ENCODE assay signal across 10 mouse cellular contexts in the genomic region with DNA sequence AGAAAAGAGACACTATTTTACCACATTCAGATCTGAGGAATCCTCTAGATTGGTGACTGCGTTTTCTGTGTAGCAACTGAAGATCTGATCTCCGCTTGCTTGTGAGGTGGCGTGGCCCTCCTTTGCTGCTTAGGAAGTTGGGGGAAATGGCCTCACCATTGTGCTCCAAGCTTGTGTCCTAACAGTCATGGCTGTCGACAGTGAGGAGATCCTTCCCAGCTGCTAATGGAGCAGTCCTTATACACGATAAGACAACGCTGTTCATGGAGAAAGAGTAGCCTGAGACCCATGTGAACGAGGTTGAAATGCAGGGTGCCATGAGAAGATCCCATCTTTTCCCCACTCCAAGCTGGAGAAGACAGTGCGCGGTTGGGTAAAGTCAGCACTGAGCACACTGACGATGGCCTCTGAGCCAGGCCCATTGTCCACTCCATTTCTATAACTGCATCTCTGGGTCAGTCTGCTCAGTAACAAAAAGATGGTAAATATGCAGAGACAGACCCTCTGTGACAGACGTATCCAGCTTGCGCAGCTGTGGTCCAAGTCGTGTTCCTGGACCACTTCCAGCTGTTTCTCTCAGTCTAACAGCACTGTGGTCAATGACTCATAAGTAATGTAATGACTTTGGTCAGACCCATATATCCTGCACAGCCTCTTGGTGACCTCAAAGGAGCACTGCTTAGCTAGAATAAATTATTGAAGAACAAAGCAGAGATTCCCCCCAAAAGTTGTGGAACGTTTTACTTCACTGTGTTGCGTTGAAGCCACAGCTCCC. TPM values are rescaled to one million over a fixed set of nuclear protein-coding genes. Genes with fewer than 3 reads are reported as not detected.
DNase-seq lines count a peak whose midpoint lies in the region; ATAC-seq and TF ChIP-seq lines count a peak whose summit lies in the region.
"Had no signal": no experiment of that assay in that cellular context is flagged by ENCODE, and none has a peak within 500 bp of the region (broad histone marks: within the 10 kb centered on the region; RNA-seq: fewer than 3 reads in every experiment).

No protein-coding gene starts in this region.

- H3K4me1 ChIP-seq in limb, embryonic 14.5 days (ENCODE audit: control insufficient read depth, insufficient read depth, low read length), result no peaks in the 10 kb centered on the region
- no peaks in the 10 kb centered on the region for H3K4me1 ChIP-seq in limb, embryonic 10.5 days
- H3K4me1 ChIP-seq in embryonic facial prominence, embryonic 15.5 days, result no peaks in the 10 kb centered on the region
- peaks cover 4% of the 10 kb centered on the region for H3K4me1 ChIP-seq in intestine, embryonic 15.5 days (replicated peaks)
- peaks cover 7% of the 10 kb centered on the region; the same call in 1 of the 2 replicates for H3K4me1 ChIP-seq in forebrain, embryonic 12.5 days

- TF ChIP-seq POLR2A in limb, embryonic 14.5 days (IDR thresholded peaks at IDR 0.05; ENCODE audit: borderline replicate concordance, extremely low read depth, insufficient read depth, insufficient read length), result no peak

- no peak overlapping the region for H3K9ac ChIP-seq in limb, embryonic 14.5 days (ENCODE audit: low read depth, low read length, severe bottlenecking)
- H3K9ac ChIP-seq in embryonic facial prominence, embryonic 15.5 days, result no peak overlapping the region
- H3K9ac ChIP-seq in intestine, embryonic 15.5 days, result no peak overlapping the region
- no peak overlapping the region for H3K9ac ChIP-seq in forebrain, embryonic 12.5 days

- peak; percentile 53 for DNase-seq in limb, embryonic 14.5 days (ENCODE audit: low spot score)
- no peak for DNase-seq in limb, embryonic 10.5 days (ENCODE audit: low spot score)
- peak; percentile 49 for DNase-seq in skeletal muscle tissue, adult 2 months (ENCODE audit: low read depth, low spot score)
- no peak for DNase-seq in left cerebral cortex, adult 18-20 months (ENCODE audit: low spot score in 2 of 2)
- DNase-seq in B cell, adult 2 months, result no peak
- DNase-seq: cerebellum, postnatal 14 days; spleen, adult 18-20 months had no signal

- WGBS in limb, embryonic 14.5 days, result 84% methylated on average over 15 of the region's 15 CpGs
- WGBS in limb, embryonic 10.5 days, result 93% methylated on average over 15 of the region's 15 CpGs
- 82% methylated on average over 15 of the region's 15 CpGs for WGBS in embryonic facial prominence, embryonic 15.5 days
- WGBS in intestine, embryonic 15.5 days, result 65% methylated on average over 15 of the region's 15 CpGs
- WGBS in forebrain, embryonic 12.5 days, result 93% methylated on average over 15 of the region's 15 CpGs

- H3K4me2 ChIP-seq in limb, embryonic 14.5 days (replicated peaks; ENCODE audit: low read depth, low read length, severe bottlenecking), result no peak overlapping the region
- no peak overlapping the region for H3K4me2 ChIP-seq in embryonic facial prominence, embryonic 15.5 days (replicated peaks)
- H3K4me2 ChIP-seq in intestine, embryonic 15.5 days (replicated peaks), result no peak overlapping the region
- H3K4me2 ChIP-seq in forebrain, embryonic 12.5 days, result no peak overlapping the region

- H3K36me3 ChIP-seq in limb, embryonic 14.5 days (ENCODE audit: control insufficient read depth, insufficient read depth, low read length), result no peaks in the 10 kb centered on the region
- no peaks in the 10 kb centered on the region for H3K36me3 ChIP-seq in limb, embryonic 10.5 days
- H3K36me3 ChIP-seq in embryonic facial prominence, embryonic 15.5 days, result no peaks in the 10 kb centered on the region
- no peaks in the 10 kb centered on the region for H3K36me3 ChIP-seq in intestine, embryonic 15.5 days
- no peaks in the 10 kb centered on the region for H3K36me3 ChIP-seq in forebrain, embryonic 12.5 days (replicated peaks)

- no peak overlapping the region for H3K27ac ChIP-seq in limb, embryonic 14.5 days (replicated peaks; ENCODE audit: low read depth, low read length)
- H3K27ac ChIP-seq in limb, embryonic 10.5 days, result no peak overlapping the region
- H3K27ac ChIP-seq in embryonic facial prominence, embryonic 15.5 days (replicated peaks), result no peak overlapping the region; the same call in 1 of the 2 replicates
- peak overlapping the region; percentile 34 for H3K27ac ChIP-seq in intestine, embryonic 15.5 days
- H3K27ac ChIP-seq in forebrain, embryonic 12.5 days, result no peak overlapping the region

- no peaks in the 10 kb centered on the region for H3K27me3 ChIP-seq in limb, embryonic 14.5 days (ENCODE audit: control insufficient read depth, insufficient read depth, low read length)
- H3K27me3 ChIP-seq in limb, embryonic 10.5 days (ENCODE audit: low read depth, poor library complexity, severe bottlenecking), result no peaks in the 10 kb centered on the region
- no peaks in the 10 kb centered on the region for H3K27me3 ChIP-seq in embryonic facial prominence, embryonic 15.5 days
- no peaks in the 10 kb centered on the region for H3K27me3 ChIP-seq in intestine, embryonic 15.5 days (replicated peaks)
- no peaks in the 10 kb centered on the region for H3K27me3 ChIP-seq in forebrain, embryonic 12.5 days

- no peak for ATAC-seq in limb, embryonic 14.5 days (ENCODE audit: low FRiP score, low read depth)
- ATAC-seq in embryonic facial prominence, embryonic 15.5 days (ENCODE audit: insufficient number of reproducible peaks, low FRiP score, low TSS enrichment, low read depth), result peak; percentile 54; the same call in 1 of the 2 replicates
- peak; percentile 91 for ATAC-seq in intestine, embryonic 15.5 days
- ATAC-seq in forebrain, embryonic 12.5 days (ENCODE audit: low FRiP score), result no peak

- no peaks in the 10 kb centered on the region for H3K9me3 ChIP-seq in limb, embryonic 14.5 days (ENCODE audit: control insufficient read depth, low read length)
- H3K9me3 ChIP-seq in limb, embryonic 10.5 days (replicated peaks), result 0 out of 2 replicates have a peak, but pooled peaks cover 2% of the 10 kb centered on the region
- H3K9me3 ChIP-seq in embryonic facial prominence, embryonic 15.5 days (replicated peaks), result no peaks in the 10 kb centered on the region
- H3K9me3 ChIP-seq in intestine, embryonic 15.5 days, result no peaks in the 10 kb centered on the region
- no peaks in the 10 kb centered on the region for H3K9me3 ChIP-seq in forebrain, embryonic 12.5 days

- H3K4me3 ChIP-seq in limb, embryonic 14.5 days (replicated peaks; ENCODE audit: low read length), result no peak overlapping the region
- no peak overlapping the region for H3K4me3 ChIP-seq in limb, embryonic 10.5 days
- no peak overlapping the region for H3K4me3 ChIP-seq in embryonic facial prominence, embryonic 15.5 days (replicated peaks)
- H3K4me3 ChIP-seq in intestine, embryonic 15.5 days (replicated peaks), result no peak overlapping the region
- H3K4me3 ChIP-seq in forebrain, embryonic 12.5 days (replicated peaks), result no peak overlapping the region

RNA-seq across cellular contexts. Expression of a gene that starts 15.1 kb away (rescaled TPM):
- 87.7 and 102 TPM in 2 replicates for polyA plus RNA-seq in limb, embryonic 14.5 days (2012; rRNA removed)
- 109 and 116 TPM in 2 replicates for polyA plus RNA-seq in limb, embryonic 14.5 days (2014; fragmentation: Nextera tagmentation; extraction: Ambion mirVana)
- polyA plus RNA-seq in limb, embryonic 10.5 days (2016; fragmentation: Nextera tagmentation; extraction: Ambion mirVana), result 8.7 and 19.3 TPM in 2 replicates
- 131 and 134 TPM in 2 replicates for polyA plus RNA-seq in embryonic facial prominence, embryonic 15.5 days (2015; fragmentation: Nextera tagmentation; extraction: Ambion mirVana)
- 38.2 and 43.3 TPM in 2 replicates for polyA plus RNA-seq in intestine, embryonic 15.5 days (2015; fragmentation: Nextera tagmentation; extraction: Ambion mirVana)
- polyA plus RNA-seq in forebrain, embryonic 12.5 days (2016; fragmentation: Nextera tagmentation; extraction: Ambion mirVana), result 14.1 and 16.8 TPM in 2 replicates
- total RNA-seq in left cerebral cortex, adult 18-20 months (2021), result under 1 TPM in 1 of 2 experiments, not detected in 1; 0.44 TPM

Comparison
In these comparisons a context has a peak if more than half of its experiments do, and no peak if none do; other contexts are left out.
1. DNase-seq: peak in limb, embryonic 14.5 days (single experiment) and skeletal muscle tissue, adult 2 months (single experiment); none in limb, embryonic 10.5 days (single experiment), left cerebral cortex, adult 18-20 months (0 of 2) and B cell, adult 2 months (0 of 2).
2. ATAC-seq: peak in embryonic facial prominence, embryonic 15.5 days (single experiment) and intestine, embryonic 15.5 days (single experiment); none in limb, embryonic 14.5 days (single experiment) and forebrain, embryonic 12.5 days (single experiment).